Mouse (Mus musculus) heart, embryonic 15.5 days (tissue): ENCODE measurements at regions not wholly inside any gene's neighbourhood (a gene's known extent, or its start where the extent isn't known, plus 50 kb on each side); places are given as distances from the start of the nearest gene placed in this dataset.

Source experiments
- ATAC-seq: fragments of 200-750 bp; cut with Nextera tagmentation; replicated peaks from 2 replicates; pipeline ENCODE4 v1.8.0; 2017; ENCODE audit warnings: low read depth, moderate TSS enrichment; ENCODE audit not compliant: insufficient number of reproducible peaks, insufficient read depth, low FRiP score
- H3K27ac ChIP-seq: fragments of 300-500 bp; sonication (generic); 2 replicates; pipeline ENCODE4 v1.5.1; 2015; ENCODE audit warnings: mild to moderate bottlenecking, inconsistent platforms
- H3K27me3 ChIP-seq: fragments of 300-500 bp; sonication (generic); 2 replicates; pipeline ENCODE4 v1.6.1; 2015; ENCODE audit warnings: inconsistent platforms
- H3K36me3 ChIP-seq: fragments of 300-500 bp; sonication (generic); 2 replicates; pipeline ENCODE4 v1.6.1; 2015; ENCODE audit warnings: mild to moderate bottlenecking, inconsistent platforms
- H3K4me1 ChIP-seq: fragments of 300-500 bp; sonication (generic); replicated peaks from 2 replicates; pipeline ENCODE4 v1.6.1; 2015; ENCODE audit warnings: inconsistent platforms
- H3K4me2 ChIP-seq: fragments of 300-500 bp; sonication (generic); 2 replicates; pipeline ENCODE4 v1.6.1; 2015; ENCODE audit warnings: inconsistent platforms, mild to moderate bottlenecking, moderate library complexity
- H3K4me3 ChIP-seq: fragments of 300-500 bp; sonication (generic); 2 replicates; pipeline ENCODE4 v1.5.1; 2015; ENCODE audit warnings: mild to moderate bottlenecking, inconsistent platforms
- H3K9ac ChIP-seq: fragments of 300-500 bp; sonication (generic); 2 replicates; pipeline ENCODE4 v1.6.1; 2015; ENCODE audit warnings: mild to moderate bottlenecking, inconsistent platforms
- H3K9me3 ChIP-seq: fragments of 300-500 bp; sonication (generic); replicated peaks from 2 replicates; pipeline ENCODE4 v1.6.1; 2016; ENCODE audit warnings: inconsistent platforms
- WGBS: fragments of 180-500 bp; shearing (Covaris S2); methylation state at CpG from one replicate; pipeline ENCODE4 v1.1.7; 2015; ENCODE audit warnings: mixed read lengths; 5-methylcytosine and 5-hydroxymethylcytosine counted together

- H3K9me3 ChIP-seq, result no peaks in the 10 kb centered on the region
- 45% methylated on average over 5 of the region's 5 CpGs for WGBS
- H3K4me2 ChIP-seq, result no peak overlapping the region
- H3K27ac ChIP-seq, result no peak overlapping the region
- no peaks in the 10 kb centered on the region for H3K36me3 ChIP-seq
- H3K4me1 ChIP-seq, result 0 out of 2 replicates have a peak, but pooled peaks cover 2% of the 10 kb centered on the region
- H3K4me3 ChIP-seq, result no peak overlapping the region
- no peaks in the 10 kb centered on the region for H3K27me3 ChIP-seq
- H3K9ac ChIP-seq, result no peak overlapping the region
- no peak for ATAC-seq
Observed at GRCm38 (mm10) chr3:35273546-35273945, 480.4 kb upstream of the Atp11b start.

DNA sequence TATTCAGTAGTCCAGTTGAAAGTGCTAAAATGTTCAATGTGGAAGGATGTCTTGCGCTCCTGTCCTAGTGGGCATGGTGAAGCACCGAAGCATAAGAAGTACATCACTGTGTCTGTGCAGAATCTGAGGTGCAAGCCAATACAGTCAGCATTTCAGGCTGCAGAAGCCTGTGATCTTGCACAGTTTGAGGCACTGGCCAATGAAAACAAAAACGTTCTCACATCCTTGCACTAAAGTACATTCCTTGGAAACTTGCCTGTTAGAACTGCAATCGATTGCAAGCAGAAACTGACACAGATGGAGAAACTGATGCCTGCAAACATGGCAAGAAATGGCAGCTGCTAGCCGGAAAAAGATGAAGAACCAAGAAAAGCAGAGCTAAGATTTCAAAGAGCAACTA is 472.9 kb upstream of the Atp11b start:
- H3K9ac ChIP-seq, result no peak overlapping the region
- H3K4me2 ChIP-seq, result no peak overlapping the region
- H3K27ac ChIP-seq, result no peak overlapping the region
- ATAC-seq, result no peak
- no peaks in the 10 kb centered on the region for H3K27me3 ChIP-seq
- no peaks in the 10 kb centered on the region for H3K36me3 ChIP-seq
- H3K4me3 ChIP-seq, result no peak overlapping the region
- H3K4me1 ChIP-seq, result no peaks in the 10 kb centered on the region
- H3K9me3 ChIP-seq, result no peaks in the 10 kb centered on the region
- 56% methylated on average over 5 of the region's 5 CpGs for WGBS

DNA sequence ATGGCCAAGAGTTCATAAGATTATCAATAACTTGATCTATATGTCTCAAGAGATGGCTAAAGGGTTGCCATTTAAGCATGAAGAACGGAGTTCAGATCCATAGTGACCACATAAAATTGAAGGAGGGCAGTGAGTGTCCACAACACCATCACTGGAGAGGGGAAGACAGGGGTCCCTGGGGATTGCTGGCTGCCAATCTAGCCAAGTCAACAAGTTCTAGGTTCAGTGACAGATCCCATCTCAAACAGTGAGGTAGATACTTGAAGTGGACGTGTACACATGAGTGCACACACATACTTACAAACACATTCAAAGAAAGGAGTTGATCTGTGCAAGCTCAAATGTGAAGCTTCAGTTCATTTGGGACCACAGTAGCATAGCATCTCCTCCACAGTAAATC is 471.8 kb upstream of the Atp11b start:
- H3K36me3 ChIP-seq, result no peaks in the 10 kb centered on the region
- no peaks in the 10 kb centered on the region for H3K9me3 ChIP-seq
- ATAC-seq, result no peak
- no peak overlapping the region for H3K27ac ChIP-seq
- no peaks in the 10 kb centered on the region for H3K4me1 ChIP-seq
- H3K27me3 ChIP-seq, result no peaks in the 10 kb centered on the region
- H3K4me3 ChIP-seq, result no peak overlapping the region
- 77% methylated on average over 2 of the region's 2 CpGs for WGBS
- H3K4me2 ChIP-seq, result no peak overlapping the region
- no peak overlapping the region for H3K9ac ChIP-seq

DNA sequence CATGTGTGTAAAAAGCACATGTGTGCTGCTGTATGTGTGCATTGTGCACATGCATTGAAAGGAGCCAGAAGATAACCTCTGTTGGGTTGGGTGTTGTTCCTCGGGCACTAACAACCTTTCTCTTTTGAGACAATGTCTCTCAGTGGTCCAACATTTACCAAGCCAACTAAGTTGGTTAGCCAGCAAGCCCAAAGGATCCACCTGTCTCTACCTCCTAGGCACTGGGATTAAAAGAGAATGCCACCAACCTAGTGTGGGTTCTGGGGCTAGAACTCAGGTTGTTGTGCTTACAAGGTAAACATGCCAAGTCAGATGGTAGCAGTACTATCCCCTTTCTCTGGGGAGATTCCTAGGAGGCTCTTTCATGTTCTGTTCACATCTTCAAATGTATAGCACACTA is 459.1 kb upstream of the Atp11b start:
- Histone ChIP-seq H3K36me3 (no peaks in the 10 kb centered on the region), H3K9ac (no peak overlapping the region), H3K4me1 (no peaks in the 10 kb centered on the region), H3K4me2 (no peak overlapping the region), H3K27me3 (no peaks in the 10 kb centered on the region), H3K9me3 (no peaks in the 10 kb centered on the region), H3K4me3 (no peak overlapping the region), H3K27ac (no peak overlapping the region)
- 58% methylated on average over 1 of the region's 1 CpGs for WGBS
- no peak for ATAC-seq

- Histone ChIP-seq H3K27me3 (no peaks in the 10 kb centered on the region), H3K4me2 (no peak overlapping the region), H3K9ac (no peak overlapping the region), H3K27ac (no peak overlapping the region), H3K4me3 (no peak overlapping the region), H3K36me3 (no peaks in the 10 kb centered on the region), H3K9me3 (no peaks in the 10 kb centered on the region), H3K4me1 (no peaks in the 10 kb centered on the region)
- ATAC-seq, result no peak
- 69% methylated on average over 4 of the region's 4 CpGs for WGBS
Observed at GRCm38 (mm10) chr3:35295746-35296145, 458.2 kb upstream of the Atp11b start.

DNA sequence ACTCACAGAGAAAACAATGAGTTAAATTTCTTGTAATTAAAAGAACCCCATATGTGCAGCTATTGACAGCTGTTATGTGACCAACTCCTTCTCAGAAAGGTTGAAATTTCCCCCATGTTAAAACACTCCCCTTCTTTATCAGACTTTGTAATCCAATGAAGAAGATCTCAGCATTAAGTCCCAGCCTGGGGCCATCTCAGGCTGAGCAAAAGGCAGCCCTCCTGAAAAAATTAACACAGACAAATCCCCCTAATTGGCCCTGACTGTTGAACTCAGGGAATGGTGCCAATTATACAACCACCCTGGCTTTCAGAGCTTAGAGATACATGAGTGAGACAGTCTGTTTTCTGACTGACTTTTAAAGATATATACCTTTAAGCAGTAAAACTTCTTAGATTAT is 454.9 kb upstream of the Atp11b start:
- ATAC-seq, result no peak
- H3K4me1 ChIP-seq, result no peaks in the 10 kb centered on the region
- no peaks in the 10 kb centered on the region for H3K27me3 ChIP-seq
- no peaks in the 10 kb centered on the region for H3K9me3 ChIP-seq
- no peak overlapping the region for H3K4me3 ChIP-seq
- no peak overlapping the region for H3K9ac ChIP-seq
- H3K36me3 ChIP-seq, result no peaks in the 10 kb centered on the region
- no peak overlapping the region for H3K27ac ChIP-seq
- no peak overlapping the region for H3K4me2 ChIP-seq

GRCm38 (mm10) chr3:35306013-35306412 is 447.9 kb upstream of the Atp11b start:
- H3K4me3 ChIP-seq, result no peak overlapping the region
- WGBS, result 77% methylated on average over 4 of the region's 4 CpGs
- no peaks in the 10 kb centered on the region for H3K36me3 ChIP-seq
- H3K27me3 ChIP-seq, result no peaks in the 10 kb centered on the region
- no peaks in the 10 kb centered on the region for H3K4me1 ChIP-seq
- no peak overlapping the region for H3K27ac ChIP-seq
- no peaks in the 10 kb centered on the region for H3K9me3 ChIP-seq
- H3K4me2 ChIP-seq, result no peak overlapping the region
- ATAC-seq, result no peak
- H3K9ac ChIP-seq, result no peak overlapping the region

DNA sequence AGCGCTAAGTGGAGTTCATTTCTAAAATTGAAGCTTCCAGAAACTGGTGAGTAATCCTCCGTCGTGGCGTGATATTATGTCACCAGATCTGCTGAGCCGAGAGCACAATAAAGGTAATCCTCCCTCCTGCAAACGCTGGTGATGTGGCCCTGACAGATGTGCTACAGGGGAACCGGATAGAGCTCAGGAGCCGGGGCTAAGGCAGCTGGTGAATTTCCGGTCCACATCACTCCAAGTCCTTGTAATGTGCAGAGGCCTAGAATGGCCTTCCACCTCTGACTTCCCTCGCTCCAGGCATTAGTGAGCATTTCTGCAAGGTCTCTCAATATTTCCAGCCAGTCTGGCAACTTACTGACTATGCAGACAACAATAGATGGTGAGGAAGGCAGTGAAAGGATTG is 439.7 kb upstream of the Atp11b start:
- Histone ChIP-seq H3K4me1 (no peaks in the 10 kb centered on the region), H3K4me2 (no peak overlapping the region), H3K9me3 (no peaks in the 10 kb centered on the region), H3K4me3 (no peak overlapping the region), H3K9ac (no peak overlapping the region), H3K27me3 (no peaks in the 10 kb centered on the region), H3K27ac (no peak overlapping the region), H3K36me3 (no peaks in the 10 kb centered on the region)
- ATAC-seq, result no peak
- WGBS, result 78% methylated on average over 10 of the region's 10 CpGs

GRCm38 (mm10) chr3:35315162-35315561 is 438.7 kb upstream of the Atp11b start:
- Histone ChIP-seq H3K27ac (no peak overlapping the region), H3K36me3 (no peaks in the 10 kb centered on the region), H3K9ac (no peak overlapping the region), H3K9me3 (no peaks in the 10 kb centered on the region), H3K4me1 (no peaks in the 10 kb centered on the region), H3K4me3 (no peak overlapping the region), H3K4me2 (no peak overlapping the region), H3K27me3 (no peaks in the 10 kb centered on the region)
- WGBS, result 82% methylated on average over 6 of the region's 6 CpGs
- no peak for ATAC-seq

DNA sequence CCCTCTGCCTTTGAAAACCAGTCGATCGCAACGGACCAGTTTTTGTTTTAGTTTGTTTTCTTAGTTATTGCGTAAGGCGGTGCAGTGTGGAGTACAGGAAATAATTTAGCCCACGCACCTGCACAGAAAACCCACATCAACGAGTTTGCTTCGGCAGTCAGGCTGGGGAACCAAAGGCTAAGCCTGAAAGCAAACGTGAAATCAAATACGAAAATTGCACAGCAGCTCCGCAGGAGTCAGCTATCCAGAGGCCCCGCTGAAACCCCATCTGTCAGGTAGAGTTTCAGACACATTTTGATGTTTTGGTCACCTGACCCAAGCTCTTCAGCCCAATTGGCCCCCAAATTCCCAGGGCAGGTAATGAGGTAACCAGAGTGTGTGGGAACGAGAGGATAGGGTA is 435.6 kb upstream of the Atp11b start:
- H3K4me1 ChIP-seq, result no peaks in the 10 kb centered on the region
- H3K9ac ChIP-seq, result no peak overlapping the region
- no peaks in the 10 kb centered on the region for H3K36me3 ChIP-seq
- 72% methylated on average over 13 of the region's 13 CpGs for WGBS
- no peak overlapping the region for H3K27ac ChIP-seq
- H3K9me3 ChIP-seq, result no peaks in the 10 kb centered on the region
- no peak for ATAC-seq
- H3K4me2 ChIP-seq, result no peak overlapping the region
- H3K27me3 ChIP-seq, result no peaks in the 10 kb centered on the region
- H3K4me3 ChIP-seq, result no peak overlapping the region

GRCm38 (mm10) chr3:35320844-35321393 is 433.0 kb upstream of the Atp11b start:
- H3K9me3 ChIP-seq, result no peaks in the 10 kb centered on the region
- ATAC-seq, result no peak

DNA sequence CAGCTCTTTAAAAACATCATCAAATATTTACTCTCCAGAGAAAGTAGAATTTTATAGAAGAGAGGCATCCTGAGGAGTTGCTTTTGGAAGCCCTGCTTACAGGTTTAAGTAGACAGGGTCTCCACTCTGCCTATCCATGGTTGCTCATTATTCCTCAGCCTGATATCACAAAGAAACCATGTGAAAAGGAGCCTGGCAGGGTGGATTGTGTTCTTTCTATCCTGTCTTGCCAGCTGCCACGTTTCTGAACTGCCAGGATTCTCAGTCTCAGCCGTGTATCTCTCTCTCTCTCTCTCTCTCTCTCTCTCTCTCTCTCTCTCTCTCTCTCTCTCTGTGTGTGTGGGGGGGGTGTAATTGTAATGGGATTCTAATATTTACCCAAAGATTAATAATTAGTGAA is 431.9 kb upstream of the Atp11b start:
- no peak overlapping the region for H3K4me2 ChIP-seq
- no peaks in the 10 kb centered on the region for H3K27me3 ChIP-seq
- H3K36me3 ChIP-seq, result no peaks in the 10 kb centered on the region
- no peaks in the 10 kb centered on the region for H3K4me1 ChIP-seq
- H3K9ac ChIP-seq, result no peak overlapping the region
- no peaks in the 10 kb centered on the region for H3K9me3 ChIP-seq
- no peak for ATAC-seq
- 43% methylated on average over 2 of the region's 2 CpGs for WGBS
- no peak overlapping the region for H3K27ac ChIP-seq
- H3K4me3 ChIP-seq, result no peak overlapping the region

More at GRCm38 (mm10) chr3:35320844-35321393, 433.0 kb upstream of the Atp11b start:
- 30% methylated on average over 7 of the region's 7 CpGs for WGBS
- H3K27ac ChIP-seq, result no peak overlapping the region
- no peak overlapping the region for H3K9ac ChIP-seq
- no peaks in the 10 kb centered on the region for H3K36me3 ChIP-seq
- no peak overlapping the region for H3K4me2 ChIP-seq
- no peaks in the 10 kb centered on the region for H3K4me1 ChIP-seq
- no peaks in the 10 kb centered on the region for H3K27me3 ChIP-seq
- H3K4me3 ChIP-seq, result no peak overlapping the region
